Mouse (Mus musculus) brain, embryonic 14.5 days (tissue): Measurements from ENCODE around the gene Ppp1r21.

Experiments used
- CTCF ChIP-seq: fragments of 200-500 bp; IDR thresholded peaks from 2 replicates; pipeline ENCODE4 v1.5.1; 2012; ENCODE audit warnings: inconsistent platforms, mild to moderate bottlenecking, moderate library complexity, borderline replicate concordance; ENCODE audit not compliant: insufficient read depth, insufficient read length; ENCODE audit errors: extremely low read depth
- POLR2A ChIP-seq: fragments of 200-500 bp; IDR thresholded peaks from 2 replicates; pipeline ENCODE4 v1.6.1; 2012; ENCODE audit warnings: mild to moderate bottlenecking, inconsistent platforms, borderline replicate concordance; ENCODE audit not compliant: poor library complexity, insufficient read depth, insufficient read length, severe bottlenecking; ENCODE audit errors: extremely low read depth

DNA sequence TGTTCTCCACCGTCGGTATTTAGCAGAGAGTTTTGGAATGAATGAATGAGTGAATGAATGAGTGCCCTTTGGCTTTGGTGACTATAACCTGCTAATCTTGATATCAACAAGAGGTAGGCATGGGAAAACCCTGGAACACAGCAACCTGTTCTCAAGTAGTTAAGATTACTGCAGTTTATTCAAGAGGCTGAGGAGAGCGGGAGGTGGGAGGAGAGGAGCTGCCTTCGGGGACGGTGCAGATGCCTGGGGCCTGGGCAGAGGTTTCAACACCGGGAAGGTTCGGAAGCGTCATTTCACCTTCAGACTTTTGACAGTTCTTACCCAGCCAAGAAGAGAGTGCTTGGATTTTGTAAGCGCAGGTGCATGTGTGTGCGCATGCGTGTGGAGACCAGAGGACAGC is 53.1 kb downstream of the Ppp1r21 start:
- no peak for TF ChIP-seq CTCF
- no peak for TF ChIP-seq POLR2A
